In the genomic region with DNA sequence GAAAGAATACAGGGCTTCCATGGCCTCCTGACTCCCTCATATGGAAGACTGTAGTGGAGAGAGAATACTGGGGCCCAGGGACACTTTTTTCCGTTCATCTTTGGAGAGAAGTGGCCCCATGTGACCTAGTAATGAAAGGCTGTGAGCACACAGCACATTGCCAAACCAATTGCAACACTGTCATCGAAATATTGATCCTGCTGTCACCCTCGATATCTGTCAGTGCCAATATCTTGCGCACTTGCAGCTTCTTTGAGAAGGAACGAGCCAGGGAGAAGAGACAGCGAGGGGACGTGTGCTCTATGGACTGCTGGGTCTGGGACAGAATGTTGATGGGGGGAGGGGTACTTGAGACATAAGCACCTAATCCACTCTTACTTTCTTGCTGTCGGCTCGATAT, we compare ENCODE assay signal across 24 mouse cellular contexts.
DNase-seq lines count a peak whose midpoint lies in the region; ATAC-seq and TF ChIP-seq lines count a peak whose summit lies in the region.
"Had no signal": no experiment of that assay in that cellular context is flagged by ENCODE, and none has a peak within 500 bp of the region (broad histone marks: within the 10 kb centered on the region; RNA-seq: fewer than 3 reads in every experiment).

No protein-coding gene starts in this region.

- WGBS in liver, adult 2 months: 41% methylated on average over 9 of the region's 9 CpGs
- 74% methylated on average over 9 of the region's 9 CpGs for WGBS in liver, embryonic 11.5 days
- WGBS in neural tube, embryonic 15.5 days: 86% methylated on average over 9 of the region's 9 CpGs

- TF ChIP-seq CTCF in liver, adult 2 months (IDR thresholded peaks at IDR 0.05; ENCODE audit: low read depth, low read length): no peak

- H3K9ac ChIP-seq in liver, adult 2 months (ENCODE audit: low read depth, low read length): no peak overlapping the region
- no peak overlapping the region for H3K9ac ChIP-seq in liver, embryonic 11.5 days (ENCODE audit: low read depth, low read length)
- H3K9ac ChIP-seq in neural tube, embryonic 15.5 days (replicated peaks): no peak overlapping the region
- H3K9ac ChIP-seq: embryonic facial prominence, embryonic 12.5 days; forebrain, embryonic 13.5 days; forebrain, embryonic 15.5 days had no signal

- H3K4me2 ChIP-seq in liver, embryonic 11.5 days: no peak overlapping the region
- H3K4me2 ChIP-seq in neural tube, embryonic 15.5 days: no peak overlapping the region
- H3K4me2 ChIP-seq: embryonic facial prominence, embryonic 12.5 days; forebrain, embryonic 13.5 days; forebrain, embryonic 15.5 days had no signal

- ATAC-seq in liver, embryonic 11.5 days (replicated peaks; ENCODE audit: low FRiP score): no peak
- ATAC-seq in neural tube, embryonic 15.5 days (ENCODE audit: low FRiP score): no peak
- ATAC-seq: activated CD4-positive, CD25-positive, alpha-beta regulatory T cell, adult 4 months; CD4-positive, CD25-positive, alpha-beta regulatory T cell, adult 4 months; forebrain, embryonic 13.5 days; forebrain, embryonic 15.5 days; Patski had no signal

- intact Hi-C loops in heart, postnatal 25 days (cut with DNase I): no loop called here

- H3K4me1 ChIP-seq in liver, adult 2 months (ENCODE audit: control insufficient read depth, insufficient read depth, low read length): peaks cover 3% of the 10 kb centered on the region
- H3K4me1 ChIP-seq in liver, embryonic 11.5 days (replicated peaks; ENCODE audit: control insufficient read depth, insufficient read depth, low read length): no peaks in the 10 kb centered on the region
- H3K4me1 ChIP-seq in neural tube, embryonic 15.5 days: peaks cover 11% of the 10 kb centered on the region; the same call in 1 of the 2 replicates
- H3K4me1 ChIP-seq: embryonic facial prominence, embryonic 12.5 days had no signal

- no peak overlapping the region for H3K4me3 ChIP-seq in liver, adult 2 months (ENCODE audit: insufficient read depth, low read depth, low read length)
- no peak overlapping the region for H3K4me3 ChIP-seq in liver, embryonic 11.5 days (ENCODE audit: low read depth, low read length)
- H3K4me3 ChIP-seq in neural tube, embryonic 15.5 days (replicated peaks): no peak overlapping the region
- H3K4me3 ChIP-seq: embryonic facial prominence, embryonic 10.5 days; embryonic facial prominence, embryonic 12.5 days; forebrain, embryonic 13.5 days; forebrain, embryonic 15.5 days had no signal

- H3K9me3 ChIP-seq in liver, embryonic 11.5 days (ENCODE audit: control insufficient read depth, low read length): no peaks in the 10 kb centered on the region
- H3K9me3 ChIP-seq in neural tube, embryonic 15.5 days (replicated peaks): no peaks in the 10 kb centered on the region
- H3K9me3 ChIP-seq: embryonic facial prominence, embryonic 10.5 days; embryonic facial prominence, embryonic 12.5 days; forebrain, embryonic 13.5 days; forebrain, embryonic 15.5 days; G1E had no signal

- no peaks in the 10 kb centered on the region for H3K36me3 ChIP-seq in liver, adult 2 months (ENCODE audit: control insufficient read depth, insufficient read depth, low read length)
- no peaks in the 10 kb centered on the region for H3K36me3 ChIP-seq in liver, embryonic 11.5 days (ENCODE audit: control insufficient read depth, insufficient read depth, low read length)
- H3K36me3 ChIP-seq in neural tube, embryonic 15.5 days: no peaks in the 10 kb centered on the region
- H3K36me3 ChIP-seq: embryonic facial prominence, embryonic 10.5 days; embryonic facial prominence, embryonic 12.5 days; forebrain, embryonic 15.5 days; G1E had no signal

- no peaks in the 10 kb centered on the region for H3K27me3 ChIP-seq in liver, adult 2 months (ENCODE audit: control insufficient read depth, insufficient read depth, low read length)
- no peaks in the 10 kb centered on the region; the same call in 1 of the 2 replicates for H3K27me3 ChIP-seq in liver, embryonic 11.5 days (replicated peaks; ENCODE audit: control insufficient read depth, insufficient read depth, low read length)
- no peaks in the 10 kb centered on the region; the same call in 1 of the 2 replicates for H3K27me3 ChIP-seq in neural tube, embryonic 15.5 days (replicated peaks)
- H3K27me3 ChIP-seq: CH12.LX; embryonic facial prominence, embryonic 12.5 days; forebrain, embryonic 13.5 days; forebrain, embryonic 15.5 days had no signal

- H3K79me2 ChIP-seq in liver, adult 2 months (ENCODE audit: control insufficient read depth, insufficient read depth, low read length): no peaks in the 10 kb centered on the region

- DNase-seq in heart, adult 11 months: peak; percentile 52
- no peak for DNase-seq in heart, postnatal 25 days (ENCODE audit: low spot score)
- DNase-seq in liver, adult 2 months (ENCODE audit: extremely low read depth, low read depth, low spot score): peak; percentile 83
- DNase-seq in liver, embryonic 11.5 days (ENCODE audit: low spot score): no peak
- DNase-seq in neural tube, embryonic 10.5 days (ENCODE audit: extremely low spot score, low spot score): peak; percentile 9
- DNase-seq: adrenal gland, adult 8-10 months; adrenal gland, postnatal 14 days; adrenal gland, postnatal 36 days; B cell, adult 2 months; cerebellum, adult 11-12 months; cerebellum, adult 2 months; cerebellum, adult 9-10 months; cerebellum, postnatal 10 days; cerebellum, postnatal 25 days had no signal

- TF ChIP-seq POLR2A in liver, adult 2 months (IDR thresholded peaks at IDR 0.05; ENCODE audit: extremely low read depth, insufficient read depth, low read length): no peak

- H3K27ac ChIP-seq in liver, adult 2 months (replicated peaks; ENCODE audit: insufficient read depth, low read depth, low read length): no peak overlapping the region
- no peak overlapping the region for H3K27ac ChIP-seq in liver, embryonic 11.5 days (ENCODE audit: low read depth, low read length)
- no peak overlapping the region for H3K27ac ChIP-seq in neural tube, embryonic 15.5 days (replicated peaks)
- H3K27ac ChIP-seq: embryonic facial prominence, embryonic 10.5 days; embryonic facial prominence, embryonic 12.5 days; forebrain, embryonic 13.5 days; forebrain, embryonic 15.5 days had no signal

Comparison
In these comparisons a context has a peak if more than half of its experiments do, and no peak if none do; other contexts are left out.
1. DNase-seq: peak in heart, adult 11 months (single experiment), liver, adult 2 months (single experiment) and neural tube, embryonic 10.5 days (single experiment); none in heart, postnatal 25 days (single experiment) and liver, embryonic 11.5 days (single experiment).